Mouse (Mus musculus): ENCODE results near the gene Cntnap4. TPM values are rescaled to one million over a fixed set of nuclear protein-coding genes. Genes with fewer than 3 reads are reported as not detected.
"Not testable (repeated sequence)": the region's sequence is repeated elsewhere in the genome, so short reads cannot be mapped to it uniquely, and the experiment has no call there.

Gene Cntnap4
- total RNA-seq, 2 experiments from 2014 or later, result 0.89 TPM; not detected in 1

DNA sequence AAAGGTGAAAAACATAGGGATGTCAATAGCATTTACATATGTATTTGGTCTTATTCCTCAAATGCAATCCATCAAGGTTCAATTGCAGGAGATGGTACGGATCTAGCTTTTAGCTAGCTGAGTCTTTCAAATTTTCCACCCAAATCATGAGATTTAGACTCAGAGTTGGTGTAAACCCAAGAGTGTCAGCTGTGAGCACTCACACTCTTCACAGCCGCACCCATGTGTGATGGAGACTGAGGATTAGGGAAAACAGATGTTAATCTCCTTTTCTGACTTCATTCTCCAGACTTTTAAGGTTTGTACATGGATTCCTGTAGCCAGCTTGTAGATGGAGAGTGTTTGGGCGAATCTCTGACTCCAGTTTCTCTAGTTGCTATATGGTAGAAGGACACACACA lies 147.1 kb downstream of the Cntnap4 start:
- intact Hi-C loops (cut with DNase I), result no loop called here
- no peak for DNase-seq (ENCODE audit: low spot score)

GRCm38 (mm10) chr8:112724918-112725317 lies 155.1 kb downstream of the Cntnap4 start:
- intact Hi-C loops (cut with DNase I), result no loop called here

DNA sequence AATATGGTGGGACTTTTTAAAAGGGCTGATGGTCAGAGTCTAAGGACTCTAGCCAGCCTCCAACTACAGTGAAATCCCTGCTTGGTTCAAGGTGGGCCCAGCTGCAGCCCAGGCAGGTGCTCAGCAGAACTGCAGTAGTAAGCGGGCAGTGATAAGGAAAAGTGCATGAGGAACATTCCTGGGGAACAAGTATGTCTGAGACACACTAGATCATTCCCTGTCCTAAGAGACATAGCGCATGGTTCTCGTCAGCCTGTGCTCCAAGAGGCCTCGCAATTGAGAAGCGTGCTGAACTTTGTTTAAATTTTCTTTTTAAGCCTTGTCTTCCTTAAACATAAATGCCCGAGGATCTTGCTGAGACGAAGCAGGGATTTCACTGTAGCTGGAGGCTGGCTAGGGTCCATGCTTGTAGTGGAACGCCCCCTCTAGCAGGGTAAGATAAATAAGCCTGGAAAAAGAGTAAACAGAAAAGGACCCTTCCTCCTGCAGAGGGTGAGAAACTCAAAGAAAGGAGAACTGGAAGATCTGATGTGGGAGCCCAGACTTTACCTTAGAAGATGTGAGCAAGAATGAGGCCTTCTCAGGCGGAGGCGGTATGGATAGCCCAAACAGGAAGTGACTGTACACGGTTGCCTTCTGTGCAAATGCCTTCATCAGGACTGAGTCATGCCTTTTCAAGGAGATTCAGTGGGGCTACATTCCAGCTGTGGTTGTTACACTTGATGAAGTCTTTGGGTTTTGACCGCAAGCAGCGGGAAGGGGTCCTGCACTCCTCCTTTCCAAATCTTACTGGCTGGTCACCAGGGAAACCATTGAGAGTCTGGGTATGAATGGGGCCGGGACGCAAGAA lies 161.0 kb downstream of the Cntnap4 start:
- intact Hi-C loops (cut with DNase I), result no loop called here
- no peak for DNase-seq (ENCODE audit: low spot score)

More at GRCm38 (mm10) chr8:112724918-112725317, 155.1 kb downstream of the Cntnap4 start:
- DNase-seq (ENCODE audit: low spot score), result no peak

DNA sequence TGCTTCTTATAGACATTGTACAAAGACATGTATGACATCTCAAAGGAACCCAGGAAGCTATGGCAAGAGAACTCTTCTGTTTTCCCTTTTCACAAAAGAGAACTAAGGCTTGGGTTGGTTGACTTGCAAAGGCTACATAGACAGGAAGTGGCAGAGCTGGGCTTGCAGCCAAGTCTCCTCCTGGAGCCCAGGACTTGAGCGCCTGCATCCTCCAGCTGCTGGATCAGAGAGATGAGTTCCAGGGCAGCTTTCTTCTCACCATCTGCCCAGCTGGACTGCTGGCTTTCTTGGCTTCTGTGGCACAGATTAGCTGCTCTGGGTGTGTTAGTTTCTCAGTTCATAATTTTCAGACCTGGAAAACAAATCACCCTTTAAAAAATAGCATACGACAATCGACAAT lies 165.7 kb downstream of the Cntnap4 start:
- intact Hi-C loops (cut with DNase I), result no loop called here

GRCm38 (mm10) chr8:112743331-112743730 lies 173.5 kb downstream of the Cntnap4 start:
- no peak for DNase-seq (ENCODE audit: low spot score)
- intact Hi-C loops (cut with DNase I), result no loop called here

More for the DNA sequence above, 165.7 kb downstream of the Cntnap4 start:
- DNase-seq (ENCODE audit: low spot score), result no peak

- intact Hi-C loops (cut with DNase I), result no loop called here
- DNase-seq (ENCODE audit: low spot score), result no peak
These were observed 177.5 kb downstream of the Cntnap4 start for GRCm38 (mm10) chr8:112747296-112747695.

- DNase-seq (ENCODE audit: low spot score), result no peak
- intact Hi-C loops (cut with DNase I), result no loop called here
These were observed 185.3 kb downstream of the Cntnap4 start for GRCm38 (mm10) chr8:112755171-112755570.

DNA sequence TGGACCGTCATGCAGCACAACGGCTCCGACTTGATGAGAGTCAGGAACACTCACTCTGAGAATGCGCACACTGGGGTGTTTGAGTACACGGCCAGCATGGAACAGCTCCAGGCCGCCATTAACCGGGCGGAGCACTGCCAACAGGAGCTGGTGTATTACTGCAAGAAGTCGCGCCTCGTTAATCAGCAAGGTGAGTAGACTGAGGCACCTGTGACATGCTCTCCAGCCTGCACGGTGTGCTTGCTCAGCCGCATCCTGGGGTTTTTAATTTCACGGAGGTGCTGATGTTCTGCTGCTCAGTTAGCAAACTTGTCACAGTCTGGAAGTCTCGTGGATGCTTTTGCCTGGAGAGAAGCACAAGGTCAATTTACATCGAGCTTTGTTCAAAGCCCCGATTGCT lies 233.2 kb downstream of the Cntnap4 start:
- intact Hi-C loops (cut with DNase I), result no loop called here

DNA sequence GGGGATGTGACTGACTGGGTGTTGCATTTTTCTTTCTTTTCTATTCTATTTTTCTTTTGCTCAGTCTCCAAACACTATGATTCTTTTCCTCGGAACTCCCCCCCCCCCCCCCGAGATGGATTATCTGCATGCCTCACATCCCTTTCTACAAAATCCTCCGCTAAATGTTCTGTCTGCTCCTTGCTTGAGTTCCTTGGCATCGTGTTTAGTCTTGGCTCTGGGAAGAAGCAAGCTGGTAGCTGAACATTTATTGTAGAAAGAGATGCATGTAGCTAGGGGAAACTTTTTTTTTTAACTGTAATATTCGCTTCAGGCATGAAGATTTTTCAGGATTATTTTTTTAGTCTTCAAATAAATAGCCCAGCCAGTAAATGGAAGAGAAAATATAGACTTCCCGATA lies 239.5 kb downstream of the Cntnap4 start:
- no peak for DNase-seq (ENCODE audit: low spot score)
- intact Hi-C loops (cut with DNase I), result no loop called here

More for the DNA sequence above, 233.2 kb downstream of the Cntnap4 start:
- no peak for DNase-seq (ENCODE audit: low spot score)

GRCm38 (mm10) chr8:112841057-112841456 lies 271.2 kb downstream of the Cntnap4 start:
- intact Hi-C loops (cut with DNase I), result no loop called here
- DNase-seq (ENCODE audit: low spot score), result no peak

DNA sequence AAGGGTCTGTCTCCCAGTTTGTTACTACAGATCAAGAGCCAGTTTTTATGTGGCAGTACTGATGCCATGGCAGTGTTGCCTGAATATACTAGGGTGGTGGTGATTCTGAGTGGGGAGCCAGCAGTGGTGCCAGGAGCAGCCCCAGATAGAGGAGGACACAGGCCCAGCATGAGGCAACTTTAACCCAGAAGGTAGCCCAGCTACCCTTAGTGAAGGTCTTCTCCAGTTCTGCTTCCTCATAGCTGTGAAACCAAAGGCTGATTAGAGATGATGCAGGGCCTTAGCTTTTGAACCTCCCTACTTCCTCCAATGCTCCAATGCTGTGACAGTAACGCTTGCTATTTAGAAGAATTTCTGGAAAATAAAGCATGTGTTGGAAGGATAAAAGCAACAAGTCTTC lies 279.7 kb downstream of the Cntnap4 start:
- DNase-seq (ENCODE audit: low spot score); intact Hi-C loops (cut with DNase I): not testable (repeated sequence)

DNA sequence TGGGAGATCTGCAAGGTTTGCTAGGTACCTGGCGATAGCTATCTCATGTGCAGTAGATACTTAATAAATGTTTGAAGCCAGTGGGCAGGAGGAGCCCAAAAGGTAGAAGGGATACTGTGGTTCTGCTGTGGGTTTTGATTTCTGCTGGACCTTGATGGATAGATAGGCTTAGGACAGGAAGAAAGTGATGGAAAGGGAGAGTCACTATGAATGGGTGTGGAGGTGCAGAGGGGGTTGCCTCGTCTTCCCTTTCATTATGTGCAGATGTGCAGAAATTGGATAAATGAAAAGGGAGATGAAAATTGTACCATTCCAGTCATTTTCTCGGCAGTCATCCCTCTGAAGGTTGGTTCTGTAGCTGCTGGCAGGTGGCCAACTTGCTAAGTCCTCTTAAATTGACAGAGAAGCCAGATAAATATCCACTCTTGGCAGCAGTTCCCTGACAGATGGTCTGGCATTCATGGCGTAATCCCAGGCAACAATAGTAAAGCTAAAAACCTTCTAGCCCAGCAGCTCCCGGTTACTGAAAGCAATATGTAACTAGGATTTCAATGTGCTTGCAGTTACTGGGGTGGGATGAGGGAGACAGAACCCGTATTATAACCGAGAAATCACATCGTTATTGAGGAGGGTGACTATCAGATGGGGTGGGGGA lies 336.7 kb downstream of the Cntnap4 start:
- no peak for DNase-seq (ENCODE audit: low spot score)
- intact Hi-C loops (cut with DNase I), result no loop called here

DNA sequence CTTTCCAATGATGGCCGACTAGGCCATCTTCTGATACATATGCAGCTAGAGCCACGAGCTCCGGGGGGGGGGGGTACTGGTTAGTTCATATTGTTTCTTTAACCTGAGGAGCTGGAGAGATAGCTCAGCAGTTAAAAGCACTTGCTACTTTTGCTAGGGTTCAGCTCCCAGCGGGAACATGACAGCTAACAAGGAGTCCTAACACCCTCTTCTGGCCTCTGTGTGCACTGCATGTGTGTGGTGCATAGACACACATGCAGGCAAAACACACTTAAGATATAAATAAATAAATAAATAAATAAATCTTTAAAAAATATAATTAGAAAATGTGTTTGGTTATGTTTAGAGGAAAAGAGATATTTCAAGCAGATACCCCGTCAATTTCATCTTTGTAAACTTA lies 339.7 kb downstream of the Cntnap4 start:
- DNase-seq (ENCODE audit: low spot score), result no peak
- intact Hi-C loops (cut with DNase I), result no loop called here

- no peak for DNase-seq (ENCODE audit: low spot score)
These were observed 341.6 kb downstream of the Cntnap4 start for GRCm38 (mm10) chr8:112911422-112911821.

GRCm38 (mm10) chr8:112922151-112922550 lies 352.3 kb downstream of the Cntnap4 start:
- DNase-seq (ENCODE audit: low spot score), result no peak
- intact Hi-C loops (cut with DNase I), result no loop called here

More at GRCm38 (mm10) chr8:112911422-112911821, 341.6 kb downstream of the Cntnap4 start:
- intact Hi-C loops (cut with DNase I), result no loop called here

GRCm38 (mm10) chr8:112922789-112923188 lies 352.9 kb downstream of the Cntnap4 start:
- intact Hi-C loops (cut with DNase I), result no loop called here
- no peak for DNase-seq (ENCODE audit: low spot score)
